Comparison of ENCODE assay signal across 13 mouse cellular contexts in genomic region chr11:84599267-84599841, GRCm38 (mm10).
DNase-seq lines count a peak whose midpoint lies in the region; ATAC-seq and TF ChIP-seq lines count a peak whose summit lies in the region.
"Had no signal": no experiment of that assay in that cellular context is flagged by ENCODE, and none has a peak within 500 bp of the region (broad histone marks: within the 10 kb centered on the region; RNA-seq: fewer than 3 reads in every experiment).

No protein-coding gene starts in this region.

- H3K4me3 ChIP-seq in heart, embryonic 12.5 days: no peak overlapping the region
- peak overlapping the region; percentile 61 for H3K4me3 ChIP-seq in E14TG2a.4 (replicated peaks; ENCODE audit: low read length)
- H3K4me3 ChIP-seq in limb, embryonic 13.5 days: peak overlapping the region; percentile 24
- H3K4me3 ChIP-seq: erythroblast, embryonic 14.5 days; lung, embryonic 15.5 days had no signal

- H3K4me1 ChIP-seq in heart, embryonic 12.5 days (replicated peaks): peaks cover 12% of the 10 kb centered on the region
- peaks cover 16% of the 10 kb centered on the region for H3K4me1 ChIP-seq in E14TG2a.4 (replicated peaks; ENCODE audit: low read depth, low read length)
- peaks cover 49% of the 10 kb centered on the region for H3K4me1 ChIP-seq in limb, embryonic 13.5 days
- H3K4me1 ChIP-seq: lung, embryonic 15.5 days had no signal

- H3K36me3 ChIP-seq in heart, embryonic 12.5 days: no peaks in the 10 kb centered on the region
- H3K36me3 ChIP-seq in E14TG2a.4 (ENCODE audit: insufficient read depth, low read length): no peaks in the 10 kb centered on the region
- H3K36me3 ChIP-seq in limb, embryonic 13.5 days: no peaks in the 10 kb centered on the region
- H3K36me3 ChIP-seq: lung, embryonic 15.5 days had no signal

- H3K27me3 ChIP-seq in heart, embryonic 12.5 days (replicated peaks): peaks cover 26% of the 10 kb centered on the region
- H3K27me3 ChIP-seq in E14TG2a.4 (ENCODE audit: insufficient read depth, low read length): peaks cover 78% of the 10 kb centered on the region
- peaks cover 33% of the 10 kb centered on the region for H3K27me3 ChIP-seq in limb, embryonic 13.5 days
- H3K27me3 ChIP-seq: lung, embryonic 15.5 days had no signal

- no peak for TF ChIP-seq CTCF in E14TG2a.4 (conservative IDR thresholded peaks at IDR 0.05; ENCODE audit: low read length)

- WGBS in heart, embryonic 12.5 days: 59% methylated on average over 15 of the region's 15 CpGs
- 15% methylated on average over 15 of the region's 15 CpGs for WGBS in limb, embryonic 13.5 days

- H3K27ac ChIP-seq in heart, embryonic 12.5 days (ENCODE audit: poor library complexity, severe bottlenecking): no peak overlapping the region
- no peak overlapping the region for H3K27ac ChIP-seq in limb, embryonic 13.5 days
- H3K27ac ChIP-seq: lung, embryonic 15.5 days had no signal

- ATAC-seq in heart, embryonic 12.5 days (ENCODE audit: insufficient number of reproducible peaks, low FRiP score): no peak
- peak; percentile 57; the same call in 1 of the 2 replicates for ATAC-seq in limb, embryonic 13.5 days (ENCODE audit: low FRiP score, low read depth)
- no peak for ATAC-seq in erythroid progenitor cell, adult 5-6 weeks (replicated peaks; ENCODE audit: low FRiP score, poor library complexity, severe bottlenecking)
- ATAC-seq: Patski had no signal

- no peak for DNase-seq in heart, adult 11 months
- DNase-seq in forelimb bud, embryonic 11.5 days (ENCODE audit: low read depth, low spot score): peak; percentile 60
- DNase-seq in cerebellum, postnatal 4 days (ENCODE audit: low spot score in 2 of 2): no peak
- no peak for DNase-seq in spleen, postnatal 4 days (ENCODE audit: low spot score in 2 of 2)
- DNase-seq: cerebellum, postnatal 25 days; right cerebral cortex, postnatal 25 days had no signal

- no peaks in the 10 kb centered on the region for H3K9me3 ChIP-seq in heart, embryonic 12.5 days (replicated peaks)
- H3K9me3 ChIP-seq in E14TG2a.4 (ENCODE audit: low read length): no peaks in the 10 kb centered on the region
- H3K9me3 ChIP-seq in limb, embryonic 13.5 days: no peaks in the 10 kb centered on the region
- H3K9me3 ChIP-seq: lung, embryonic 15.5 days had no signal

- peak overlapping the region; percentile 23 for H3K4me2 ChIP-seq in heart, embryonic 12.5 days
- H3K4me2 ChIP-seq in limb, embryonic 13.5 days (replicated peaks): peak overlapping the region; percentile 60
- H3K4me2 ChIP-seq: lung, embryonic 15.5 days had no signal

- H3K9ac ChIP-seq in heart, embryonic 12.5 days: no peak overlapping the region
- H3K9ac ChIP-seq in limb, embryonic 13.5 days: 0 out of 2 replicates have a peak overlapping the region, but pooled peaks have one; percentile 31
- H3K9ac ChIP-seq: lung, embryonic 15.5 days had no signal
